Mouse (Mus musculus): ENCODE measurements around the gene Apbb2. TPM values are rescaled to one million over a fixed set of nuclear protein-coding genes. Genes with fewer than 3 reads are reported as not detected.

The Apbb2 gene
- polyA plus RNA-seq, 1 experiment = 27.7 TPM

- no peaks in the 10 kb centered on the region for H3K4me1 ChIP-seq (ENCODE audit: control insufficient read depth, insufficient read depth, low read length)
- no peak overlapping the region for H3K27ac ChIP-seq (ENCODE audit: insufficient read depth, low read depth, low read length)
- TF ChIP-seq CTCF (conservative IDR thresholded peaks at IDR 0.05; ENCODE audit: insufficient read depth, insufficient read length, low read depth, low read length) (no peak), POLR2A (IDR thresholded peaks at IDR 0.05; ENCODE audit: low read depth, low read length) (no peak)
- H3K4me3 ChIP-seq (ENCODE audit: insufficient read depth, low read depth, low read length) = no peak overlapping the region
- H3K36me3 ChIP-seq (ENCODE audit: control insufficient read depth, insufficient read depth, low read length) = no peaks in the 10 kb centered on the region
- H3K27me3 ChIP-seq (replicated peaks; ENCODE audit: control insufficient read depth, insufficient read depth, low read length) = no peaks in the 10 kb centered on the region
- WGBS = 63% methylated on average over 8 of the region's 8 CpGs
- no peak for DNase-seq
Observed at GRCm38 (mm10) chr5:66417289-66417688, 201.3 kb downstream of the Apbb2 start.

- no peaks in the 10 kb centered on the region for H3K27me3 ChIP-seq (replicated peaks; ENCODE audit: control insufficient read depth, insufficient read depth, low read length)
- H3K4me1 ChIP-seq (ENCODE audit: control insufficient read depth, insufficient read depth, low read length) = no peaks in the 10 kb centered on the region
- no peak for DNase-seq
- H3K36me3 ChIP-seq (ENCODE audit: control insufficient read depth, insufficient read depth, low read length) = no peaks in the 10 kb centered on the region
- H3K27ac ChIP-seq (ENCODE audit: insufficient read depth, low read depth, low read length) = no peak overlapping the region
- no peak overlapping the region for H3K4me3 ChIP-seq (ENCODE audit: insufficient read depth, low read depth, low read length)
- TF ChIP-seq CTCF (conservative IDR thresholded peaks at IDR 0.05; ENCODE audit: insufficient read depth, insufficient read length, low read depth, low read length) (no peak), POLR2A (IDR thresholded peaks at IDR 0.05; ENCODE audit: low read depth, low read length) (no peak)
- 80% methylated on average over 7 of the region's 7 CpGs for WGBS
Observed at GRCm38 (mm10) chr5:66415700-66416543, 202.7 kb downstream of the Apbb2 start.

- no peaks in the 10 kb centered on the region for H3K27me3 ChIP-seq (replicated peaks; ENCODE audit: control insufficient read depth, insufficient read depth, low read length)
- H3K4me1 ChIP-seq (ENCODE audit: control insufficient read depth, insufficient read depth, low read length) = no peaks in the 10 kb centered on the region
Observed at GRCm38 (mm10) chr5:66415033-66415697, 203.4 kb downstream of the Apbb2 start.

GRCm38 (mm10) chr5:66413402-66413801 is 205.2 kb downstream of the Apbb2 start:
- no peaks in the 10 kb centered on the region for H3K36me3 ChIP-seq (ENCODE audit: control insufficient read depth, insufficient read depth, low read length)
- no peaks in the 10 kb centered on the region for H3K4me1 ChIP-seq (ENCODE audit: control insufficient read depth, insufficient read depth, low read length)
- DNase-seq = no peak
- H3K27me3 ChIP-seq (replicated peaks; ENCODE audit: control insufficient read depth, insufficient read depth, low read length) = no peaks in the 10 kb centered on the region
- no peak overlapping the region for H3K27ac ChIP-seq (ENCODE audit: insufficient read depth, low read depth, low read length)
- 83% methylated on average over 5 of the region's 5 CpGs for WGBS
- TF ChIP-seq CTCF (conservative IDR thresholded peaks at IDR 0.05; ENCODE audit: insufficient read depth, insufficient read length, low read depth, low read length) (no peak), POLR2A (IDR thresholded peaks at IDR 0.05; ENCODE audit: low read depth, low read length) (no peak)
- no peak overlapping the region for H3K4me3 ChIP-seq (ENCODE audit: insufficient read depth, low read depth, low read length)

More at GRCm38 (mm10) chr5:66415033-66415697, 203.4 kb downstream of the Apbb2 start:
- WGBS = 85% methylated on average over 9 of the region's 9 CpGs
- DNase-seq = no peak
- Histone ChIP-seq H3K27ac (ENCODE audit: insufficient read depth, low read depth, low read length) (no peak overlapping the region), H3K36me3 (ENCODE audit: control insufficient read depth, insufficient read depth, low read length) (no peaks in the 10 kb centered on the region), H3K4me3 (ENCODE audit: insufficient read depth, low read depth, low read length) (no peak overlapping the region)
- no peak for TF ChIP-seq POLR2A (IDR thresholded peaks at IDR 0.05; ENCODE audit: low read depth, low read length)
- no peak for TF ChIP-seq CTCF (conservative IDR thresholded peaks at IDR 0.05; ENCODE audit: insufficient read depth, insufficient read length, low read depth, low read length)

- no peak overlapping the region for H3K4me3 ChIP-seq (ENCODE audit: insufficient read depth, low read depth, low read length)
- H3K4me1 ChIP-seq (ENCODE audit: control insufficient read depth, insufficient read depth, low read length) = no peaks in the 10 kb centered on the region
- H3K36me3 ChIP-seq (ENCODE audit: control insufficient read depth, insufficient read depth, low read length) = no peaks in the 10 kb centered on the region
- 69% methylated on average over 3 of the region's 3 CpGs for WGBS
- no peak overlapping the region for H3K27ac ChIP-seq (ENCODE audit: insufficient read depth, low read depth, low read length)
- H3K27me3 ChIP-seq (replicated peaks; ENCODE audit: control insufficient read depth, insufficient read depth, low read length) = no peaks in the 10 kb centered on the region
- no peak for TF ChIP-seq POLR2A (IDR thresholded peaks at IDR 0.05; ENCODE audit: low read depth, low read length)
- DNase-seq = no peak
Observed at GRCm38 (mm10) chr5:66412821-66413220, 205.8 kb downstream of the Apbb2 start.

- Histone ChIP-seq H3K36me3 (ENCODE audit: control insufficient read depth, insufficient read depth, low read length) (no peaks in the 10 kb centered on the region), H3K27me3 (replicated peaks; ENCODE audit: control insufficient read depth, insufficient read depth, low read length) (no peaks in the 10 kb centered on the region), H3K4me3 (ENCODE audit: insufficient read depth, low read depth, low read length) (no peak overlapping the region), H3K27ac (ENCODE audit: insufficient read depth, low read depth, low read length) (no peak overlapping the region), H3K4me1 (ENCODE audit: control insufficient read depth, insufficient read depth, low read length) (peaks cover 16% of the 10 kb centered on the region)
- WGBS = 82% methylated on average over 5 of the region's 5 CpGs
- no peak for TF ChIP-seq CTCF (conservative IDR thresholded peaks at IDR 0.05; ENCODE audit: insufficient read depth, insufficient read length, low read depth, low read length)
- TF ChIP-seq POLR2A (IDR thresholded peaks at IDR 0.05; ENCODE audit: low read depth, low read length) = no peak
- DNase-seq = no peak
Observed at GRCm38 (mm10) chr5:66408546-66408945, 210.0 kb downstream of the Apbb2 start.

- no peak for DNase-seq
- Histone ChIP-seq H3K27ac (ENCODE audit: insufficient read depth, low read depth, low read length) (no peak overlapping the region), H3K36me3 (ENCODE audit: control insufficient read depth, insufficient read depth, low read length) (no peaks in the 10 kb centered on the region), H3K27me3 (replicated peaks; ENCODE audit: control insufficient read depth, insufficient read depth, low read length) (no peaks in the 10 kb centered on the region), H3K4me3 (ENCODE audit: insufficient read depth, low read depth, low read length) (no peak overlapping the region), H3K4me1 (ENCODE audit: control insufficient read depth, insufficient read depth, low read length) (peaks cover 16% of the 10 kb centered on the region)
- no peak for TF ChIP-seq POLR2A (IDR thresholded peaks at IDR 0.05; ENCODE audit: low read depth, low read length)
- TF ChIP-seq CTCF (conservative IDR thresholded peaks at IDR 0.05; ENCODE audit: insufficient read depth, insufficient read length, low read depth, low read length) = no peak
- WGBS = 39% methylated on average over 5 of the region's 5 CpGs
Observed at GRCm38 (mm10) chr5:66407948-66408347, 210.6 kb downstream of the Apbb2 start.

Data from kidney, adult 2 months (tissue).